Mouse (Mus musculus) ES-E14 (cell line): ENCODE results near the gene Olfr1396.

ENCODE experiments used
- HCFC1 ChIP-seq: IDR thresholded peaks from 2 replicates; pipeline ENCODE4 v1.6.1; 2012; ENCODE audit warnings: low read length, inconsistent platforms, borderline replicate concordance; ENCODE audit not compliant: insufficient read depth
- MAFK ChIP-seq: IDR thresholded peaks from 2 replicates; pipeline ENCODE4 v1.6.1; 2014; ENCODE audit warnings: mild to moderate bottlenecking, low read depth, low read length, inconsistent platforms; ENCODE audit not compliant: insufficient read depth
- ZNF384 ChIP-seq: IDR thresholded peaks from 2 replicates; pipeline ENCODE4 v1.6.1; 2012; ENCODE audit warnings: low read depth, low read length, inconsistent platforms

DNA sequence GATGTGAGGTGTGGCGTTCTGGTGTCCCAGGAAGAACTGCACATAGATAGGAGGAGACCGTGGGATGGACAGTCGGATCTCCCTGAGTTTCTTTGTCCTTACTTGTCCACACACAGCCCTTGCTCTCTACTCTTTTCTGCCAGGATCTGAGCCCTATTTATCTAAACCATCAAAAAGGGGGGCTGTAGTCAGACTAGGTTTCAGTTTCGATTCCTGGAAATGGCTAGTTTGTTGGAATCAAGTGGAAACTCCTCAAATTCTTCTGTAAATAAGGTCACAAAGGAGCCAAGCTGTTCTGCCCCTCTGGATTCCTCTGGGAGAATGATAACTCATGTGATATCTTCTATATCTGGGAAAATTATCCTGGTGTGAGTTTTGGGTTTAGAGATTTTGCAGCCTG lies 33.3 kb downstream of the Olfr1396 start:
- TF ChIP-seq ZNF384: no peak
- TF ChIP-seq MAFK: no peak
- TF ChIP-seq HCFC1: no peak
